Mouse (Mus musculus) 3T3-L1 (cell line): Measurements from ENCODE around the gene Pigb.
A peak's percentile ranks its signal among the peaks of the same experiment; 100 is the strongest.

Source experiments
- DNase-seq: peaks from one replicate; pipeline ENCODE4 v3.0.0-alpha.2; 2015; ENCODE audit warnings: low read depth, low spot score

The Pigb gene

GRCm38 (mm10) chr9:73045711-73046110 lies 5.5 kb upstream of the Pigb start:
- no peak for DNase-seq

DNA sequence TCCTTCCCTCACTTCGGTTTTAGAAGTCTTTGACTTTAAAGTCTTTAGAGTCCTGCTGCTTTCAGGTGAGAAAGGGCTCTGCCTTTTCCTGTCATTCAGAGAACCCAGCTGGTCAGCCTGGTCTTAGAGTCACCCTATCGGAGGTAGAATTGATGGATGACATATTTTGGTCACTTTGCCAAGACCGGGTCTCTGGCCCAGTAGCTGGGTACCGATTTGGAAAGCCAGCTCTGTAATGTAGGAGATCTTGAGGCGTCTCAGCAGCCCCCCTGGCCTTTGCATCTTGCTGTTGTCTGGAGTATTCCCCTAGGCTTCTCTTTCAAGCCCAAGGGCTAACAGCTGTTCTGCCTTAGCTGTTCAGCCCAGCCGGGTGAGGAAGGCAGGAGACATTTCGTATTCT lies 5.0 kb upstream of the Pigb start:
- DNase-seq = no peak

GRCm38 (mm10) chr9:73044146-73045079 lies 4.2 kb upstream of the Pigb start, which contains the start of gene Rab27a:
TSS of gene Rab27a (plus strand) at chr9:73044854.
- peak; percentile 86 for DNase-seq

- peak; percentile 81 for DNase-seq
These were observed 794 bp downstream of the Pigb start for GRCm38 (mm10) chr9:73039222-73039945.

GRCm38 (mm10) chr9:73033406-73033805 lies 6.8 kb downstream of the Pigb start:
- no peak for DNase-seq

- no peak for DNase-seq
These were observed 8.8 kb downstream of the Pigb start for GRCm38 (mm10) chr9:73031421-73031820.

DNA sequence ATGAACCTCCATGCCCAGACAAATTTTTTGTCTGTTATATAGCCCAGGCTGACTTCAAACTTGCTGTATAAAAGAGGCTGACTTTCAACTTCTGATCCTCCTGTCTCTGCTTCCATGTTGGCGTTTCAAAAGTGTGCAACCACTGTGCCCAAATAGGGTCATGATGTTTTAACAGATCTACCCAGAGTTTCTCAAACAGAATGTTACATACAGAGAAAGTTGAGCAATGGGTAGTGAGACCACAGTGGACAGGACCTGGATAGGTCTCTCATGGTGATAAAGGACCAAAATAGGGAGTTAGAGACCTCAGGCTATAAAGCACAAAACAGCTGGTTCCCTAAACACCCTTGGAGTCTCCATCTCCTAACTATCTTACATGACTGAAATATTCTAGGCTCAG lies 9.7 kb downstream of the Pigb start:
- no peak for DNase-seq

DNA sequence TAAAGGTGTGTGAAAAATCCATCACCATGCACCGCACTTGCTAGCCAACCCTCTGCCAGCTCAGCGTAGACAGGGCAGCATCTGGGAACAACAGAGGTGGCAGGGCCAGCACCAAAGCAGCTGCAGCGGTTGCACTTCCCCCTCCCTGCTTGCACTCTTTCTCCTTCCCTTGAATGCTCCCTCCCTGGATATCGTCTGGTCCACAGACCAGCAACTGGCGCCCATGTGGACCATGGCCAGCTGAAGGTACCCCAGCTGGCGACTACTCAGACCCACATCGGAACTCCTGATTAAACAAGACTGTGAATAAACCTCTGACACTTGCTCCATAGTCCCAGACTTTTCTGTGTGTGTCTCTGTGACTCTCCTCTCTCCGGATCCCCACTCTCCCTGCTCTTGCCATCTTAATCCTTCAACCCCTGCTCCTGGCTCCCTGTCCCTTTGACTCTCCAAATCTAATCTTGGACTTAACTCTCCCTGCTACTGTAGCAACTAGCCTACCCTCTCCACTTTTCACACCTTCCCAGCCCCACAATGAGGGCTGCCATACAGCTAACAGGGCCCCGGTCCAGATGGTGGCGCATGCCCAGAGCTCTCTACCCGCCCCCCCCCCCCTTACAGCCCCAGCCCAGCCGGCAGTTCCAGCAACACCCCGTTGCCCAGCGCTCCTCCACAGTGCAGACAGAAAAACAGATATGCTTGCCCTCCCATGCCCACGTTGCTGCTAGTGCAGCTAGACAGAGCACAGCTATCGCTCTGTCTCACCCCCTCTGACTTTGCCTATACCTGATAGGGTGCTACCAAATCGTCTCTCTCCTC lies 14.2 kb downstream of the Pigb start:
- no peak for DNase-seq

- DNase-seq = no peak
These were observed 19.5 kb downstream of the Pigb start for GRCm38 (mm10) chr9:73020566-73021097.

GRCm38 (mm10) chr9:73019841-73020240 lies 20.3 kb downstream of the Pigb start:
- DNase-seq = no peak

DNA sequence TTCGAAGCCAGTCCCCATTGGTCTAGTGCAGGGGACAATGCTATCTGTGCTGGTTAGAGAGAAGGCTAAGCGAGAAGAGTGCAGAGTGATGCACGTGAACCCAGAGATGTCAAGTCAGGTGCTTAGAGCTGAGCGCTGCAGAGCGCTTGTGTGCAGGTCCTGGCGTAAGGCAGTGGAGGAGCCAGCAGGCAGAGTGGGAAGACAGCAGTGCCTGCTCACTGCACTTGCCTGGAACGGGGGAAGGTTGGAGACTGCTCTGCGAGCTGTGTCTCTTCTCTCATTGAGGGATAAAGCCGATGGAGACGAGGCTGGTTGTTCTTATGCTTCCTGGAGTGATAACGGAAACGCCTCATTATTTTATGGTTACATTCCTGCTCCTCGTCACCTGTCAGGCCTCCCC lies 25.5 kb downstream of the Pigb start:
- DNase-seq = no peak

DNA sequence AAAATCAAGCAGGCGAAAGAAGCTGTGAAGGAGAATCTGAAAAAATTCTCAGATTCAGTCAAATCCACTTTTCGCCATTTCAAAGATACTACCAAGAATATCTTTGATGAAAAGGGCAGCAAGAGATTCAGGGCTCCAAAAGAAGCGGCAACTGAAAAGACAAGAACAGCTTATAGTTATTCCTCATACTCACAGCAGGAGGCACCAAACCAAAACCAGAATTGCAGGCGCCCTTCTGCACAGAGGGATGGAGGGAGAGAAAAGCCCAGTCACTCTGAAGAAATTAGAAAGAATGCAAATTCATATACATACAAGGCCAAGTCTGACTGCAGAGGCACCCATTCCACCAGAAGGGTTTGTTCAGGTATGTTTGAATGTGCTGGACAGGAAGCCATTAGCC lies 27.5 kb downstream of the Pigb start:
- DNase-seq = peak; percentile 12

- no peak for DNase-seq
These were observed 31.8 kb downstream of the Pigb start for GRCm38 (mm10) chr9:73008384-73008783.

DNA sequence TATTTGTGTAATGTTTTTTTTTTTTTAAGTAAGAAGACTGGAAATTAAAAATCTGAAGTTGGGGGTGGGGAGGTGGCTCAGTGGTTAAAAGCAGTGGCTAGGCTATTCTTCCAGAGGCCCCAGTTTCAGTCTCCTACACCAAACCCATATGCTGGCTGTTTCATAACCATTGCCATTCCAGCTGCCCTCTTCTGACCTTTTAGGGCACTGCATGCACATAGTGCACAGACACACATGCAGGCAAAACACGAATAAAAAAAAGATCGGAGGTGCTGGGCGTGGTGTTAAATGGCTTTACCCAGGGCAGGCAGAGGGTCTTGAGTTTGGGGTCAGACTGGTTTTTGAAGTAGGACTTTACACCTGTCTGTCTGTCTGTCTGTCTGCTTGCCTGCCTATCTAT lies 34.0 kb downstream of the Pigb start:
- no peak for DNase-seq

- DNase-seq = no peak
These were observed 35.1 kb downstream of the Pigb start for GRCm38 (mm10) chr9:73005106-73005505.

- DNase-seq = no peak
These were observed 36.1 kb downstream of the Pigb start for GRCm38 (mm10) chr9:73004076-73004475.

DNA sequence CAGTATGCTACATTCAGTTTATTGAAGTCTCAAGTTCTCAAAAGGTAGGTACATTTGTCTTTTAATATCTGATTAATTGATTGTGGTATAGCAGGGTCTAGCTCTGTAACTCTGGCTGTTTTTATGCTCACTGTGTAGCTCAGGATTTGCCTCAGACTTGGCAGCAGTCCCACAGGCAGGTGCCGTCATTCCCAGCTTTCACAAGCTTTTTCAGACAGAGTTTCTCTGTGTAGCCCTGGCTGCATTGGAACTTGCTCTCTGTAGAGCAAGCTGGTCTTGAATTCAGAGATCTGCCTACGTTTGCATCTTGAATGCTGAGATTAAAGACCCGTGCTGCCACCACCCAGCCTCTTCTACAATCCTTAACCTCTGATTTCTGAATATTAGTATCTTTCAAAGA lies 38.0 kb downstream of the Pigb start:
- DNase-seq = no peak

- no peak for DNase-seq
These were observed 38.7 kb downstream of the Pigb start for GRCm38 (mm10) chr9:73001314-73002011.

DNA sequence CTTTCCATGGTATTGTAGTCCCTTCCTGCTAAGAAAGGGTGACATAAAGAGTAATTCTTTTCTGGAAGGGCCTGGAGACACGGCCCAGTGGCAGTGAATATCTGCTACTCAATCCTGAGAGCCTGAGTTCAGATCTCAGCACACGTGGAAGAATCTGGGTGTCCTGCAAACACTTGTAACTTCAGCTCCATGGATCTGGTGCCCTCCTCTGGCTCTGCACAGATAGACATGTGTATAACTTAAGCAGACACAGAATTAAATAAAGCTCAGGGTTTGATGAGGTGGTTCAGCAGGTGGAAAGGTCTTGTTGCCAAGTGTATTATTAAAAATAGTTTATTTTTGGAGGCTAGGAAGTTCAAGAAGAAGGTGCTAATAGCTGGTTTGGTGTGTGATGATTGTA lies 39.7 kb downstream of the Pigb start:
- DNase-seq = no peak

GRCm38 (mm10) chr9:72996806-72997205 lies 43.4 kb downstream of the Pigb start:
- no peak for DNase-seq

- no peak for DNase-seq
These were observed 44.0 kb downstream of the Pigb start for GRCm38 (mm10) chr9:72996167-72996566.
